Mouse (Mus musculus): ENCODE data around the gene Sema3a.

The Sema3a gene

GRCm38 (mm10) chr5:13125241-13125692 lies at the start of gene Sema3a:
Sema3a (plus strand) TSS chr5:13125414.
- DNase-seq (ENCODE audit: low read depth, low spot score) = peak; percentile 50

DNA sequence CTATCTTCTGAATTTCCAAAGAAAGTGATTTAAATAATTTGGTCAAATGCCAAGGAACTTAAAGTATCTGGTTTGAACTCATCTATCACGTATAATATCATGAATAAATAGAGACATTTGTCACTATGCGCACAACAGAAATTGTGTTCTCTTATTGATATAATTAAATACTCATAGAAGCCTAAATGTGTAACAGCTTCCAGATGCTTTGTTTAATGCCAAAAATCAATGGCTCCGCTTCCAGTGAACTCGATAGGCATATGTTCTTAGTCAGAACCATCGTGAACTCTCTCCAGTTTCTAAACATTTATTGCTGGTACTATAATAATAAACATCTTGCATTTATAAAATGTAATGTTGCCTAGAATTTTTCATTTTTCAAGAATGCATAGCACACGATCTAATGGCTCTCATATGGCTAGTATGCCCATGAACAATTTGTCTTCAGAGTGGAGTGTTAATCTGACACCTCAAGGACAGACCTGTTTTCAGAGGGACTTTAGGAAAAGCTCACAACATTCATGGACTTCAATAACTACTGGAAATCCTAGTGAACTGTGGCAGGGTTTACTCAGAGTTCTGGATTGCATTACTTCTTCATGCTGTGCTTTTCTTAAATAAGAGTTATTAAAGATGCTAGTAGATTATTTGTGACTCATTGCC lies 40.3 kb upstream of the Sema3a start:
- DNase-seq (ENCODE audit: low read depth, low spot score) = no peak

- no peak for DNase-seq (ENCODE audit: low read depth, low spot score)
Measured at GRCm38 (mm10) chr5:13090431-13090830, 34.8 kb upstream of the Sema3a start.

DNA sequence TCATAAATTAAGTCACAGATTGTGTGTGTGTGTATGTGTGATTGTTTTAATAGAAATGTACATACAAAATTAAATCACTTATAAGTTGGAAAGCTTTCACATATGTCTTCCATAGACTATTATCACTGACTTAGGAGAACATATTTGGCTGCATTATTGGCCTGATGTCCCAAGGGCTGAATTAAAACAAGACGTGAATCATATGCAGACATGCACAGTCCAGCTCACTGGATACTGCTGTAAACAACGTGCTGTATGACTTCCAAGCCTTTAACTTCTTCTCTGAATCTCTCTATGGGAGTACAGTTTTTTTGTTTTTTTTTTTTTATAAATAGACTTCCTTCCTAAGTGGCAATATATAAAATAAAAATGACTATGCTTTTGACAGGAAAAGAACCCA lies 15.7 kb upstream of the Sema3a start:
- no peak for DNase-seq (ENCODE audit: low read depth, low spot score)

DNA sequence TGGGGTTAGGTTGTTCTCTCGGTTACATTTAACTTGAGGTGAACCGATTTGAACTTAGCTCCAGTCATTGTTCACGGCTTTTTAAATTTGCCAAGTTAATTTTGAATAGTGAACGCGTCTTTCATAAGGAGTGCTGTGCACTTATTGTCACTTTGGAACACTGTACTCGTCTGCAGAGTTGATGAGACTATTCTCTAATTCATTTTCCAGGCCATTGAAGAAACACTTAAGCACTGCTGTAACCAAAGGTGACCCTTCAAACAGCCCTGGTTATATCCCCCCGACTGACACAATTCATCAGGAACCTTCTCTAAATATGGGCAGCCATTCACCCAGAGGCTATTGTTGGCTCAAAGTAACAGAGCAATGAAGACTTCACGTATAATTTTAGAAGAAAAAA lies 8.0 kb upstream of the Sema3a start:
- no peak for DNase-seq (ENCODE audit: low read depth, low spot score)

DNA sequence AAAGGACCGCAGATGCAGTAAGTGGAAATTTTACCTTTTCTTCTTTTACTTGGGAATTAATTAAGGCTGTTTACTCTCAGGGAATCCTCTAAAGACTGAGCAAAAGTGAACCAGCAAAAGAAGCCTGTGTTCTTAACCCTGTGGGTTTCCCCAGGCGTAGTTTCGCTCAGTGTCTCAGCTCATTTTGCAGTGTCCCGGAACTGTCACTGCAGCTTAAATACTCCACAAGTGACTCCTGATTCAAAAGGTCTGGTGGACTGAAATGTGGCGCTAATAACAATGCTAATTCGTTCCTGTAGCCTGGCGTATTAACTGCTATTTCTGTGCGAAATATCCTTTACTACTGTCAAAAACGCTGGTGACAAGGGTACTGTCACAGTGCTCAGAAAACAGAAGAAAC lies 543 bp downstream of the Sema3a start:
- peak; percentile 16 for DNase-seq (ENCODE audit: low read depth, low spot score)

DNA sequence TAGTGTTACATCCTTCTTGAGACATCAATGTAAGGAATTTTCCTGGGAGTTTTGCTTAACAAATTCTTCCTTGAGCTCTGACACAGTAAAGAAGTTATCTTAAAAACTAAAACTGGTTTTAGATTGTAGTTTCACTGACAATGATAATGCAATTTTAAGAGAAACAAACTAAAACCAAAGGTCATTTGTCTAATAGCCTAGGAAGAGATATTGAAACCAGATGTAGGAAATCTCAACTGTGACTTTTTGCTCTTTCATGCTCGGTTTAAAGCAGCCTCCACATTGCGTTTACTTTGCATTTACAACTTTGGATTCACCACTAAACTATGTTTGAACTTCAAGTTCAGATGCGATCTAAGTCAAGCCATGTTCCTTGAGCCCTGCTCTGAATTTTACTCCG lies 982 bp downstream of the Sema3a start:
- DNase-seq (ENCODE audit: low read depth, low spot score) = no peak

GRCm38 (mm10) chr5:13127121-13127520 lies 1.9 kb downstream of the Sema3a start:
- no peak for DNase-seq (ENCODE audit: low read depth, low spot score)

- DNase-seq (ENCODE audit: low read depth, low spot score) = no peak
Measured at GRCm38 (mm10) chr5:13144733-13145457, 19.7 kb downstream of the Sema3a start.

DNA sequence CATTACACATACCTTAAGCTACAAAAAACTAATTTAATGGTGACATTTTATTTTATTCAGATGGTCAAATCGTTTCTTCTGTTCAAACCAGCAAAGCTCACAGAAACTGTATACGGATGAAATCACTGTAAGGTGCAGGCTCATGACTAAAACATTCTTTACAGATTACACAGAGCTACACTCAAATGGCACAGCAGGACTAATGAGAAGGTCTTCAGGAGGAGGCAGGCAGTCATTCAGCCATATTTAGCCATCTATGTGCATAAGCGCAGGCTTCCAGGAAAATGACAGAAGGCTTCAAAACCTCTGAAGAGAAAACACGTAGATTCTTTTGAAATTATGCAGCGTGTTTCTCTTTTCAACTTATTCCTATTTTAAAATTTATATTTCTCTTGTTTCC lies 24.7 kb downstream of the Sema3a start:
- no peak for DNase-seq (ENCODE audit: low read depth, low spot score)

- DNase-seq (ENCODE audit: low read depth, low spot score) = no peak
Measured at GRCm38 (mm10) chr5:13151002-13151401, 25.8 kb downstream of the Sema3a start.

GRCm38 (mm10) chr5:13157761-13158612 lies 32.8 kb downstream of the Sema3a start:
- no peak for DNase-seq (ENCODE audit: low read depth, low spot score)

- no peak for DNase-seq (ENCODE audit: low read depth, low spot score)
Measured at GRCm38 (mm10) chr5:13182186-13182585, 57.0 kb downstream of the Sema3a start.

DNA sequence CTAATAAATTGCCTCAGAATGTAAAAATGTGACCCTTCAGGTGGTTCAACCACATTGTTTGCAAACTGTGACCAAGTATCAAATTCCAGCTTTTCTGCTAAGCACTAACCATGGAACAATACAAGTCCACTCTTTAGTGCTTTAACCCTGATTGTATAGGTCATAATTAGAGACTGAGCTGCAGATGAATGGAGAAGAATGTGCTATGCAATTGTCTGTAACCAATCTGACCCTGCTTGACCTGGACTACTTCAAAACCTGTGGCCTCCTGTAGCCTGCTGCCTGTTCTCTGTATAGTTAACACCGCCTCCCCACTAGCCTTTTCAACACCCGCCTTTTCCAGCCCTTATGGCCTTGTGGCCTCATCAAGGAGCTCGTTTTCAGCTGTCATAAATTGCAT lies 72.7 kb downstream of the Sema3a start:
- peak; percentile 5 for DNase-seq (ENCODE audit: low read depth, low spot score)

GRCm38 (mm10) chr5:13199709-13200108 lies 74.5 kb downstream of the Sema3a start:
- no peak for DNase-seq (ENCODE audit: low read depth, low spot score)

- DNase-seq (ENCODE audit: low read depth, low spot score) = no peak
Measured at GRCm38 (mm10) chr5:13255353-13255752, 130.1 kb downstream of the Sema3a start.

- DNase-seq (ENCODE audit: low read depth, low spot score) = no peak
Measured at GRCm38 (mm10) chr5:13256321-13256720, 131.1 kb downstream of the Sema3a start.

- no peak for DNase-seq (ENCODE audit: low read depth, low spot score)
Measured at GRCm38 (mm10) chr5:13263087-13263486, 137.9 kb downstream of the Sema3a start.

DNA sequence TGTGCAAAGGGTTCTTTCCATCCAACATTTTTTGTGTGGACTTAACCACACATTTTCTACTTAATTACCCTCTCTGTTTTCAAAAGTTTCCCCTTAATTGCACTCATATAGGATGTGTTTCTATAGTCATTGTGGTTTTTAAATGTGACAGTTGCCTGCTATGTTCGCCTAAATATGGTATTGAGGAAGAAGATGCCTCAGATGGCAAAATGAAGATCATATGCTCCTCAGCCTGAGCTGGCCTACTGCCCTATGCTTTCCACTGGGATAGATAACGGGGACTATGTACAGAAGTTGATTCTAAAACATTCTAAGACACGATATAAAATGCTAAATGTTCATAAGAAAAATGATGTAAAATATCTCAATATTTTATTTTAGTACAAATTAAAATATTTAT lies 138.3 kb downstream of the Sema3a start:
- no peak for DNase-seq (ENCODE audit: low read depth, low spot score)

DNA sequence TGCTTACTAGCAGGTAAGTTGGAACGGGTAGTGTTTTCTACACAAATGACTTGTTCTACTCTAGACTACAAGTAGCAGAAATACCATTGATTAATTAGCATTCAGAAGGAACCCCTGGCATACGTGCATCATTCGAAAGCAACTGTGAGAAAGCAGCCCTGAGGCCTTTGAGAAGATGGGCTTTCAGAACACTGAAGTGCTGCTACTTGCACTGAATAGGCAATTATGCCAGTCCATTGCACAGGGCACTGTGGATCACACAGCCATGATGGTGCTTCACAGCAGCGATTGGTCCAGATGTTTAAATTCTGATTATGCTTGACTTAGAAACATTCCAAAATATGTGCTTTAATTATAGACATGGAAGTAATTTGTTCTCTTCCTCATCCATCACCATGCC lies 187.5 kb downstream of the Sema3a start:
- no peak for DNase-seq (ENCODE audit: low read depth, low spot score)

DNA sequence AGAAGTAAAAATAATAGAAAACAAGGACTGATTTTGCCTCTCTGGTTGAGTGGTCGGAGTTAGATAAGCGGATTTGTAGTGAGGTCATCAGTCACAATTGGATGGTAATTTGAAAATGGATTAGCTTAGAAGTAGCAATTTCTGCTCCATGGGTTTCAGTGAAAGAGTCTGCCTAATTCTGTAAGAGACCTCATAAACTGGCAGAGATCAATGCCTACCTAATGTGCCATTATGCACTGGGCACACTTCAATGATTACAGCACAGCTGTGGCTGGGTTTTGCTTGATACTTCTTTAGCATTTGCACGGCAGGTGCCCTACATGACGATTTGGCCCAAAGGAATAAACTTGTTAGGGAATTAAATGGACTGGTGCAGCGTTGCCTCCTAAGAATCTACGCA lies 188.8 kb downstream of the Sema3a start:
- DNase-seq (ENCODE audit: low read depth, low spot score) = no peak

- no peak for DNase-seq (ENCODE audit: low read depth, low spot score)
Measured at GRCm38 (mm10) chr5:13318728-13319429, 193.7 kb downstream of the Sema3a start.
